Mouse (Mus musculus) embryonic fibroblast, embryonic 13.5 days (primary cell): ENCODE results near the gene Eml6. TPM values are rescaled to one million over a fixed set of nuclear protein-coding genes. Genes with fewer than 3 reads are reported as not detected.

Experiments
- H3K27ac ChIP-seq: 2 replicates; pipeline ENCODE4 v1.5.1; 2012; ENCODE audit warnings: low read length, control low read depth, inconsistent platforms; ENCODE audit not compliant: insufficient read depth
- H3K4me1 ChIP-seq: 2 replicates; pipeline ENCODE4 v1.6.1; 2011; ENCODE audit warnings: low read length; ENCODE audit not compliant: control insufficient read depth, insufficient read depth
- H3K4me3 ChIP-seq: 2 replicates; pipeline ENCODE4 v1.5.1; 2011; ENCODE audit warnings: mild to moderate bottlenecking, control low read depth, low read length; ENCODE audit not compliant: insufficient read depth
- CTCF ChIP-seq: IDR thresholded peaks from 2 replicates; pipeline ENCODE4 v1.5.1; 2011; ENCODE audit warnings: mild to moderate bottlenecking, control low read depth, low read length, moderate library complexity, borderline replicate concordance; ENCODE audit not compliant: insufficient read depth
- POLR2A ChIP-seq: IDR thresholded peaks from 2 replicates; pipeline ENCODE4 v1.6.1; 2011; ENCODE audit warnings: low read depth, mild to moderate bottlenecking, control low read depth, low read length, moderate library complexity
- polyA plus RNA-seq: library from polyadenylated mRNA; stranded (reverse); fragments of >200 nt; gene quantifications from 2 replicates; pipeline ENCODE4 v1.2.4, GENCODE M21; 2011; ENCODE audit warnings: low read depth; ENCODE audit not compliant: missing spikeins, insufficient read length

Eml6 gene
- polyA plus RNA-seq, 1 experiment, result 1.3 TPM

GRCm38 (mm10) chr11:29706845-29707244, 319.0 kb downstream of the Eml6 start:
- TF ChIP-seq POLR2A, result no peak
- TF ChIP-seq CTCF, result no peak
- Histone ChIP-seq H3K27ac (no peak overlapping the region), H3K4me1 (peaks cover 14% of the 10 kb centered on the region), H3K4me3 (no peak overlapping the region)

- peak overlapping the region; percentile 31; the same call in 1 of the 2 replicates for H3K27ac ChIP-seq
- H3K4me3 ChIP-seq, result no peak overlapping the region
- H3K4me1 ChIP-seq, result peaks cover 11% of the 10 kb centered on the region
- no peak for TF ChIP-seq POLR2A
- TF ChIP-seq CTCF, result no peak
Measured at GRCm38 (mm10) chr11:29705263-29705662, 320.6 kb downstream of the Eml6 start.

DNA sequence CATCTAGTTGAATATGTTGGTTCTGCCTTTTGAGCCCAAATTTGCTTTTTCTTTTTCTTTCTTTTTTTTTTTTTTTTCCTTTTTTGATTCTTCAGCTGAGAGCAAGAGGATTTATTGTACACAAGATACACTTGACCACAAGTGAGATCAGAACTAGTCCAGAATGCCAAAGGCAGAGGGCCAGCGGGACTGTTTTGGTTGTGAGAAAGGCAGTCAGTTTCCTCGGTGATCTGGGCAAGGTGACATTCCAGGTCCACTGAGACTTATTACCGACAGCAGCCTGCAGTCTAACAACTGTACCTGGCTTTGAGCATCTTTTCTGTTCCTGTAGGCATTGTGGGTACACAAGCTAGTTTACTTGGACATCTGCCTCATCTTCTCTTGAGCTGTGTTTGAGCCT, 323.1 kb downstream of the Eml6 start:
- H3K4me1 ChIP-seq, result peaks cover 11% of the 10 kb centered on the region
- no peak overlapping the region for H3K27ac ChIP-seq
- no peak overlapping the region for H3K4me3 ChIP-seq
- no peak for TF ChIP-seq CTCF
- no peak for TF ChIP-seq POLR2A

GRCm38 (mm10) chr11:29694754-29695153, 331.1 kb downstream of the Eml6 start:
- Histone ChIP-seq H3K4me1 (no peaks in the 10 kb centered on the region), H3K4me3 (peak overlapping the region; percentile 99; the same call in 1 of the 2 replicates), H3K27ac (no peak overlapping the region)
- TF ChIP-seq CTCF, result no peak
- TF ChIP-seq POLR2A, result no peak

DNA sequence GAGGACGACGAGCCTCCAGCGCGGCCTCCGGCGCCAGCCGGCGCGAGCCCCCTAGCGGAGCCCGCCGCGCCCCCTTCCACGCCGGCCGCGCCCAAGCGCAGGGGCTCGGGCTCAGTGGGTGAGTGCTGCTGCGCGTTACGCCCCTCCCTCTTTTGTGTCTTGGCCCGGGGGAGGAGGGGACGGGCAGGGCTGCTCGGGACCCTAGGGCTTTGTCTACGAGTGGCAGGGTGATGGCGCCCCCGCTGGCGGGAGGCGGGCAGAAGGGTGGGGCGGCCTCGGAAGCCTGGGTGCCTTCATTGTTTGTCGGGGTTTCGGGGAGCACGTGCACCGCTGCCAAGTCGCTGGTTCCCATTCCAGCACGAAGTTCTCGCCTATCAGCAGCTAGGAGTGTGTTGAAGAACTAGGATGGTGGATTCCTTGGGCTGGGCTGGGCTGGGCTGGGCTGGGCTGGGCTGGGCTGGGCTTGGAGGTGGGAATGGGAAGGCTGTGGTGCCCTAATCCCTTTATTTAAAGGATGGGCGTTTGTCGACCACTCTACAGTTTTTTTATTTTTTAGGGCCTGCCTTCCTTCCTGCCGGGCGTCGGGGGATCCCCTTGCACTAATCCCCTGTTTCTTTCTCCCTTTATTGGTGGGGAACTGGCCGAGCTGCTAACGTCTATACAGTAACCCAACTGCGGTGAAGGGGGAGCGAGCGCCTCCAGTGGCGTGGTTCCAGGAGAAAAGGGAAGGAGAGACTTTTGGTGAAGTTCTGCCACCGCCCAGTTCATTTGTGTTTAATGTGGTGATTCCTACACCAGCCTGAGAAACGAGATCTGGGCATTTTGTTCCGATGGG, 332.0 kb downstream of the Eml6 start:
- peak; percentile 59 for TF ChIP-seq CTCF
- TF ChIP-seq POLR2A, result peak; percentile 59
- Histone ChIP-seq H3K4me3 (peak overlapping the region; percentile 99), H3K27ac (peak overlapping the region; percentile 97), H3K4me1 (no peaks in the 10 kb centered on the region)

Other genes starting within 250 kb of the Eml6 start
- 0.21 TPM in 1 of 2 replicates, not detected in the other for gene 4931440F15Rik, start 200.4 kb downstream of the Eml6 start, polyA plus RNA-seq
- gene Sptbn1, start 242.1 kb upstream of the Eml6 start, polyA plus RNA-seq, result 268 and 314 TPM in 2 replicates